Mouse (Mus musculus) heart, postnatal 0 days (tissue): ENCODE measurements around the gene P2rx5. TPM values are rescaled to one million over a fixed set of nuclear protein-coding genes. Genes with fewer than 3 reads are reported as not detected.

Experiments
- ATAC-seq: fragments of 200-750 bp; cut with Nextera tagmentation; 2 replicates; pipeline ENCODE4 v1.8.0; 2017; ENCODE audit warnings: low read depth, moderate number of reproducible peaks, moderate library complexity; ENCODE audit not compliant: insufficient read depth
- DNase-seq: peaks from one replicate; pipeline ENCODE4 v3.0.0-alpha.2; 2016; ENCODE audit warnings: low spot score
- H3K27ac ChIP-seq: fragments of 300-500 bp; sonication (generic); 2 replicates; pipeline ENCODE4 v1.5.1; 2014; ENCODE audit warnings: low read depth, mild to moderate bottlenecking
- H3K27me3 ChIP-seq: fragments of 300-500 bp; sonication (generic); 2 replicates; pipeline ENCODE4 v1.6.1; 2014; ENCODE audit warnings: low read length, mixed read lengths; ENCODE audit not compliant: control insufficient read depth, insufficient read depth
- H3K36me3 ChIP-seq: fragments of 300-500 bp; sonication (generic); replicated peaks from 2 replicates; pipeline ENCODE4 v1.6.1; 2014; ENCODE audit warnings: low read length, mixed read lengths; ENCODE audit not compliant: control insufficient read depth, insufficient read depth
- H3K4me1 ChIP-seq: fragments of 300-500 bp; sonication (generic); 2 replicates; pipeline ENCODE4 v1.6.1; 2014; ENCODE audit warnings: antibody characterized with exemption; ENCODE audit not compliant: control insufficient read depth, insufficient read depth
- H3K4me2 ChIP-seq: fragments of 300-500 bp; sonication (generic); 2 replicates; pipeline ENCODE4 v1.6.1; 2014; ENCODE audit warnings: low read depth, mild to moderate bottlenecking, low read length, moderate library complexity
- H3K4me3 ChIP-seq: fragments of 300-500 bp; sonication (generic); 2 replicates; pipeline ENCODE4 v1.5.1; 2014; ENCODE audit warnings: low read depth, low read length
- H3K9ac ChIP-seq: fragments of 300-500 bp; sonication (generic); replicated peaks from 2 replicates; pipeline ENCODE4 v1.6.1; 2014; ENCODE audit warnings: low read depth, low read length, mixed read lengths
- H3K9me3 ChIP-seq: fragments of 300-500 bp; sonication (generic); replicated peaks from 2 replicates; pipeline ENCODE4 v1.6.1; 2016; ENCODE audit warnings: low read length; ENCODE audit not compliant: control insufficient read depth
- CTCF ChIP-seq: IDR thresholded peaks from 2 replicates; pipeline ENCODE4 v1.5.1; 2016; ENCODE audit warnings: antibody characterized with exemption, control low read depth, low read depth
- EP300 ChIP-seq: IDR thresholded peaks from 2 replicates; pipeline ENCODE4 v1.6.1; 2016; ENCODE audit warnings: antibody characterized with exemption, low read depth
- WGBS: fragments of 180-500 bp; shearing (Covaris S2); extraction: QIAGEN DNeasy Blood & Tissue Kit; methylation state at CpG from one replicate; pipeline ENCODE4 v1.1.7; 2014; 5-methylcytosine and 5-hydroxymethylcytosine counted together
- polyA plus RNA-seq: library from polyadenylated mRNA; unstranded; fragments of >200 nt; fragmentation: Nextera tagmentation; extraction: Ambion mirVana; gene quantifications from 2 replicates; pipeline ENCODE4 v1.2.1, GENCODE M21; 2015
- total RNA-seq: library from RNA; depleted of rRNA; stranded (reverse); fragments of >200 nt; gene quantifications from 2 replicates; pipeline ENCODE4 v1.2.3, GENCODE M21; 2014; ENCODE audit warnings: low replicate concordance

P2rx5 gene
- total and polyA plus RNA-seq, 2 experiments from 2014 or later, result 1.6 to 4.3 TPM

GRCm38 (mm10) chr11:73199879-73200278 lies 39.7 kb downstream of the P2rx5 start:
- peaks cover 8% of the 10 kb centered on the region; the same call in 1 of the 2 replicates for H3K4me1 ChIP-seq
- no peak for ATAC-seq
- peak overlapping the region; percentile 62 for H3K9ac ChIP-seq
- 2% methylated on average over 12 of the region's 12 CpGs for WGBS
- H3K36me3 ChIP-seq, result peaks cover 7% of the 10 kb centered on the region; the same call in 1 of the 2 replicates
- peak overlapping the region; percentile 84 for H3K4me2 ChIP-seq
- H3K9me3 ChIP-seq, result no peaks in the 10 kb centered on the region
- H3K27ac ChIP-seq, result no peak overlapping the region
- TF ChIP-seq CTCF (no peak), EP300 (no peak)
- DNase-seq, result no peak
- H3K27me3 ChIP-seq, result no peaks in the 10 kb centered on the region
- peak overlapping the region; percentile 67 for H3K4me3 ChIP-seq

DNA sequence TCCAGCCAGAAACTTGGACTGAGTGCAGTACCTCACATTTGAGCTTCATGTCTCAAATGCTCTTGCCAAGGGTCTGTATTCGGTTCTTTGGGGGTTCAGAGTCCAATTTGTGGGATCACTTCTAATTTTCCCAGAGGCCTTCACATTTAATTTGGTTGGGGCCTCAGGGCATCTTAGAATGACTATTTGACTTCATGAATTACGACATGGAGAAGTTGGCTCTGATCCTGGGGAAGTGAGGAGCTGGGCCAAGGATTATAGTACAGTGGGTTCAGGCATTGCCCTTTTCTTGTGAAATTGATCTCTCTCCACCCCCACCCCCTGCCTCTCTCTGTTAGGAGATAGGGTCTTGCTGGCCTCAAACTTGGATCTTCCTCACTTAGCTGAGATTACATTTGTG lies 40.8 kb downstream of the P2rx5 start:
- H3K4me1 ChIP-seq, result peaks cover 8% of the 10 kb centered on the region; the same call in 1 of the 2 replicates
- H3K27ac ChIP-seq, result no peak overlapping the region
- TF ChIP-seq EP300 (no peak), CTCF (no peak)
- H3K27me3 ChIP-seq, result no peaks in the 10 kb centered on the region
- H3K36me3 ChIP-seq, result no peaks in the 10 kb centered on the region
- no peak overlapping the region for H3K4me2 ChIP-seq
- H3K9me3 ChIP-seq, result no peaks in the 10 kb centered on the region
- ATAC-seq, result no peak
- H3K4me3 ChIP-seq, result no peak overlapping the region
- no peak for DNase-seq
- 83% methylated on average over 2 of the region's 2 CpGs for WGBS
- no peak overlapping the region for H3K9ac ChIP-seq

DNA sequence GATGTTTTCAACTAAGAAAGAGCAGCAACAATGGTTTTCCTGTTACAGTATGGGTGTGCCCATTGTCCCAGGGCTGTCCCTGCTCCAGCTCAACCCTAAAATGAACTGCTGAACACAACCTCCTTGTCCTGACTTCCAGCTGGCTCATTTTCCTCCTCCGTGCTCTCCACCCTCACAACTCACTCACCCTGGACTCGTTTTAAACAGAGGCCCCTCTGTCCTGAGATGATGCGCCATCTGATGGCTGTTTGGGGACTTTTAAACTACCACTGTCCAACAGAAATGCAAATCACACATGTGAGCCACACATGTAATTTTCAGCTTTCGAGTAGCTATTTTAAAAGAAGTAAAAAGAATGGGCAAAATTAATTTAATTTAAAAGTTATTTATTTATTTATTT lies 41.4 kb downstream of the P2rx5 start:
- no peak for TF ChIP-seq EP300
- TF ChIP-seq CTCF, result peak; percentile 40
- ATAC-seq (no peak), DNase-seq (peak; percentile 32)
- peaks cover 8% of the 10 kb centered on the region; the same call in 1 of the 2 replicates for H3K4me1 ChIP-seq
- no peak overlapping the region for H3K4me3 ChIP-seq
- no peak overlapping the region for H3K4me2 ChIP-seq
- no peak overlapping the region for H3K27ac ChIP-seq
- H3K9me3 ChIP-seq, result no peaks in the 10 kb centered on the region
- H3K27me3 ChIP-seq, result no peaks in the 10 kb centered on the region
- no peaks in the 10 kb centered on the region for H3K36me3 ChIP-seq
- H3K9ac ChIP-seq, result no peak overlapping the region
- 31% methylated on average over 4 of the region's 4 CpGs for WGBS

DNA sequence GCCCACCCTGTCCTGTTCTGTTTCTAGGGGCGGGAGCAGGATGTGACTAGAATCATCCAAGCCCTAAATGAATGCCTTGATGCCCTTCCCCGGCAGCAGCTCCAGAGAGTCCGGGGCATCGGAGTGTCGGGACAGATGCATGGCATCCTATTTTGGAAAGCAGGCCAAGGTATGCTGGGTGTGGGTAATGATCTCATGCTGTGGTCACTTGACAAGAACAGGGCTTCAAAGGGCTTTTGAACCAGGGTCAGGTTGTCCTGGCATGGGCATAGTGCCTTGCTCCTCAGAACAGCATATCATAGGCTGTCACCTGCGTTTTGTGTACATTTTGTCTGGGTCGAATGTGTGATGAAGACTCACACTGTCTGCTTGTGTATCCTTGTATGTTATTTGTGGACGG lies 43.7 kb downstream of the P2rx5 start:
- Histone ChIP-seq H3K27me3 (no peaks in the 10 kb centered on the region), H3K4me1 (no peaks in the 10 kb centered on the region; the same call in 1 of the 2 replicates), H3K4me3 (no peak overlapping the region), H3K9ac (no peak overlapping the region), H3K4me2 (no peak overlapping the region), H3K27ac (no peak overlapping the region), H3K9me3 (0 out of 2 replicates have a peak, but pooled peaks cover 3% of the 10 kb centered on the region), H3K36me3 (no peaks in the 10 kb centered on the region)
- DNase-seq (no peak), ATAC-seq (no peak)
- no peak for TF ChIP-seq CTCF
- no peak for TF ChIP-seq EP300
- WGBS, result 77% methylated on average over 8 of the region's 8 CpGs

- no peak for TF ChIP-seq EP300
- TF ChIP-seq CTCF, result no peak
- Histone ChIP-seq H3K27me3 (no peaks in the 10 kb centered on the region), H3K4me2 (no peak overlapping the region), H3K4me1 (no peaks in the 10 kb centered on the region), H3K9ac (no peak overlapping the region), H3K4me3 (no peak overlapping the region), H3K36me3 (no peaks in the 10 kb centered on the region), H3K27ac (no peak overlapping the region), H3K9me3 (0 out of 2 replicates have a peak, but pooled peaks cover 3% of the 10 kb centered on the region)
- no peak for DNase-seq
- no peak for ATAC-seq
- WGBS, result 65% methylated on average over 7 of the region's 7 CpGs
These were observed 45.0 kb downstream of the P2rx5 start for GRCm38 (mm10) chr11:73205194-73205593.

DNA sequence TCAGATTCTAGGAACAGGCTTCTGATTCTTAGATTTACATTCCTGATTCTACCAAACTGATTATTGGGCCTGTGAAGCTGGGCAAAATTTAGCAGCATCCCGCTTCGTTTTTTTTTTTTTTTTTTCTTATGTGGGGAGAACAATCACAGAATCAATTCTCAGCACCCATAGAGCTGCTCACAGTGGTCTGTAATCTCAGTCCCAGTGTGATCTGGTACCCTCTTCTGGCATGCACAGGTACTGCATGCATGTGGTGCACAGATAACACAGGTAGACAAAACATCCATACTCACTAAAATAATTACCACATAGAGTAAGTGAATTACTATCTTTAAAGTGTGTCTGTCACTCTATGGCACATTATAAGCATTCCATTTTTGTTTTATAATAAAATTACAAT lies 47.4 kb downstream of the P2rx5 start:
- no peaks in the 10 kb centered on the region for H3K36me3 ChIP-seq
- TF ChIP-seq CTCF (no peak), EP300 (no peak)
- DNase-seq (no peak), ATAC-seq (no peak)
- WGBS, result 79% methylated on average over 2 of the region's 2 CpGs
- H3K9me3 ChIP-seq, result 0 out of 2 replicates have a peak, but pooled peaks cover 3% of the 10 kb centered on the region
- no peak overlapping the region for H3K4me2 ChIP-seq
- no peak overlapping the region for H3K9ac ChIP-seq
- no peaks in the 10 kb centered on the region for H3K27me3 ChIP-seq
- no peak overlapping the region for H3K4me3 ChIP-seq
- H3K27ac ChIP-seq, result no peak overlapping the region
- no peaks in the 10 kb centered on the region for H3K4me1 ChIP-seq
